Mouse (Mus musculus): Measurements from ENCODE around the gene Cfl1. TPM values are rescaled to one million over a fixed set of nuclear protein-coding genes. Genes with fewer than 3 reads are reported as not detected.

Cfl1 gene
- polyA plus RNA-seq, 1 experiment from 2014 or later, result 2,278 TPM

GRCm38 (mm10) chr19:5456241-5456921 is 33.9 kb upstream of the Cfl1 start:
- peaks cover 10% of the 10 kb centered on the region for H3K36me3 ChIP-seq
- WGBS, result 3% methylated on average over 26 of the region's 26 CpGs

GRCm38 (mm10) chr19:5456922-5457745 is 33.1 kb upstream of the Cfl1 start:
- peaks cover 4% of the 10 kb centered on the region; the same call in 1 of the 2 replicates for H3K27me3 ChIP-seq
- no peaks in the 10 kb centered on the region for H3K9me3 ChIP-seq (replicated peaks)
- H3K4me3 ChIP-seq (replicated peaks), result peak overlapping the region; percentile 77
- peaks cover 52% of the 10 kb centered on the region for H3K4me1 ChIP-seq
- peak overlapping the region; percentile 99 for H3K4me2 ChIP-seq (replicated peaks)
- WGBS, result under 1% methylated on average over 70 of the region's 70 CpGs
- peaks cover 15% of the 10 kb centered on the region for H3K36me3 ChIP-seq
- H3K27ac ChIP-seq (replicated peaks), result peak overlapping the region; percentile 92
- peak overlapping the region; percentile 74 for H3K9ac ChIP-seq
- peak; percentile 93 for ATAC-seq (ENCODE audit: insufficient number of reproducible peaks, low FRiP score, low TSS enrichment, low read depth)

More at GRCm38 (mm10) chr19:5456241-5456921, 33.9 kb upstream of the Cfl1 start:
- no peak for ATAC-seq (ENCODE audit: insufficient number of reproducible peaks, low FRiP score, low TSS enrichment, low read depth)
- H3K9me3 ChIP-seq (replicated peaks), result no peaks in the 10 kb centered on the region
- H3K4me3 ChIP-seq (replicated peaks), result peak overlapping the region; percentile 77
- peaks cover 46% of the 10 kb centered on the region for H3K4me1 ChIP-seq
- H3K27me3 ChIP-seq, result peaks cover 4% of the 10 kb centered on the region; the same call in 1 of the 2 replicates
- peak overlapping the region; percentile 92 for H3K27ac ChIP-seq (replicated peaks)
- H3K4me2 ChIP-seq (replicated peaks), result peak overlapping the region; percentile 99
- H3K9ac ChIP-seq, result peak overlapping the region; percentile 74

- 13% methylated on average over 14 of the region's 14 CpGs for WGBS
- Histone ChIP-seq H3K36me3 (peaks cover 22% of the 10 kb centered on the region), H3K4me3 (replicated peaks) (peak within 1 kb of the TSS; percentile 77), H3K4me2 (replicated peaks) (peak within 1 kb of the TSS; percentile 99), H3K9me3 (replicated peaks) (no peaks in the 10 kb centered on the region), H3K9ac (peak within 1 kb of the TSS; percentile 74), H3K4me1 (peaks cover 52% of the 10 kb centered on the region), H3K27me3 (peaks cover 4% of the 10 kb centered on the region; the same call in 1 of the 2 replicates), H3K27ac (replicated peaks) (peak within 1 kb of the TSS; percentile 92)
- ATAC-seq (ENCODE audit: insufficient number of reproducible peaks, low FRiP score, low TSS enrichment, low read depth), result no peak
These were observed 32.4 kb upstream of the Cfl1 start, which contains the start of gene Ccdc85b for GRCm38 (mm10) chr19:5457746-5458442. Ccdc85b (minus strand) TSS chr19:5457894.

GRCm38 (mm10) chr19:5459019-5459418 is 31.2 kb upstream of the Cfl1 start:
- no peak for ATAC-seq (ENCODE audit: insufficient number of reproducible peaks, low FRiP score, low TSS enrichment, low read depth)
- no peak overlapping the region for H3K4me2 ChIP-seq (replicated peaks)
- WGBS, result 65% methylated on average over 7 of the region's 7 CpGs

GRCm38 (mm10) chr19:5459896-5460295 is 30.4 kb upstream of the Cfl1 start:
- Histone ChIP-seq H3K9ac (peak overlapping the region; percentile 66), H3K27ac (replicated peaks) (peak overlapping the region; percentile 84), H3K4me2 (replicated peaks) (peak overlapping the region; percentile 86), H3K9me3 (replicated peaks) (no peaks in the 10 kb centered on the region), H3K27me3 (peaks cover 4% of the 10 kb centered on the region; the same call in 1 of the 2 replicates), H3K4me3 (replicated peaks) (peak overlapping the region; percentile 89), H3K4me1 (peaks cover 61% of the 10 kb centered on the region), H3K36me3 (peaks cover 25% of the 10 kb centered on the region)
- no peak for ATAC-seq (ENCODE audit: insufficient number of reproducible peaks, low FRiP score, low TSS enrichment, low read depth)
- WGBS, result 31% methylated on average over 3 of the region's 3 CpGs

More at GRCm38 (mm10) chr19:5459019-5459418, 31.2 kb upstream of the Cfl1 start:
- H3K36me3 ChIP-seq, result peaks cover 23% of the 10 kb centered on the region
- H3K9me3 ChIP-seq (replicated peaks), result no peaks in the 10 kb centered on the region
- H3K4me3 ChIP-seq (replicated peaks), result no peak overlapping the region
- H3K9ac ChIP-seq, result no peak overlapping the region
- H3K4me1 ChIP-seq, result peaks cover 57% of the 10 kb centered on the region
- peaks cover 4% of the 10 kb centered on the region; the same call in 1 of the 2 replicates for H3K27me3 ChIP-seq
- H3K27ac ChIP-seq (replicated peaks), result no peak overlapping the region

- ATAC-seq (ENCODE audit: insufficient number of reproducible peaks, low FRiP score, low TSS enrichment, low read depth), result peak; percentile 46
- Histone ChIP-seq H3K27me3 (peaks cover 4% of the 10 kb centered on the region; the same call in 1 of the 2 replicates), H3K27ac (replicated peaks) (peak within 1 kb of the TSS; percentile 84), H3K9me3 (replicated peaks) (no peaks in the 10 kb centered on the region), H3K9ac (peak within 1 kb of the TSS; percentile 66), H3K4me2 (replicated peaks) (peak within 1 kb of the TSS; percentile 86), H3K4me3 (replicated peaks) (peak within 1 kb of the TSS; percentile 89), H3K36me3 (peaks cover 30% of the 10 kb centered on the region), H3K4me1 (peaks cover 55% of the 10 kb centered on the region)
- WGBS, result under 1% methylated on average over 32 of the region's 32 CpGs
These were observed 29.8 kb upstream of the Cfl1 start, which contains the start of gene Fibp for GRCm38 (mm10) chr19:5460465-5460911. Fibp (plus strand) TSS chr19:5460615.

GRCm38 (mm10) chr19:5461411-5461810 is 28.8 kb upstream of the Cfl1 start:
- H3K4me3 ChIP-seq (replicated peaks), result peak overlapping the region; percentile 89
- H3K36me3 ChIP-seq, result peaks cover 40% of the 10 kb centered on the region
- no peak for ATAC-seq (ENCODE audit: insufficient number of reproducible peaks, low FRiP score, low TSS enrichment, low read depth)
- WGBS, result 84% methylated on average over 6 of the region's 6 CpGs
- peaks cover 45% of the 10 kb centered on the region for H3K4me1 ChIP-seq
- no peaks in the 10 kb centered on the region for H3K9me3 ChIP-seq (replicated peaks)
- H3K27me3 ChIP-seq, result peaks cover 4% of the 10 kb centered on the region; the same call in 1 of the 2 replicates
- 0 out of 2 replicates have a peak overlapping the region, but pooled peaks have one; percentile 66 for H3K9ac ChIP-seq
- no peak overlapping the region for H3K27ac ChIP-seq (replicated peaks)
- peak overlapping the region; percentile 86 for H3K4me2 ChIP-seq (replicated peaks)

GRCm38 (mm10) chr19:5463212-5463611 is 27.0 kb upstream of the Cfl1 start:
- Histone ChIP-seq H3K9me3 (replicated peaks) (no peaks in the 10 kb centered on the region), H3K4me3 (replicated peaks) (no peak overlapping the region), H3K36me3 (peaks cover 56% of the 10 kb centered on the region), H3K4me1 (peaks cover 31% of the 10 kb centered on the region), H3K9ac (no peak overlapping the region), H3K27me3 (peaks cover 4% of the 10 kb centered on the region; the same call in 1 of the 2 replicates), H3K27ac (replicated peaks) (no peak overlapping the region), H3K4me2 (replicated peaks) (no peak overlapping the region)
- 87% methylated on average over 9 of the region's 9 CpGs for WGBS
- no peak for ATAC-seq (ENCODE audit: insufficient number of reproducible peaks, low FRiP score, low TSS enrichment, low read depth)

- 35% methylated on average over 15 of the region's 15 CpGs for WGBS
- peaks cover 32% of the 10 kb centered on the region for H3K4me1 ChIP-seq
- H3K4me2 ChIP-seq (replicated peaks), result peak overlapping the region; percentile 46
- H3K9me3 ChIP-seq (replicated peaks), result no peaks in the 10 kb centered on the region
- H3K27ac ChIP-seq (replicated peaks), result peak overlapping the region; percentile 40
- peak; percentile 29; the same call in 1 of the 2 replicates for ATAC-seq (ENCODE audit: insufficient number of reproducible peaks, low FRiP score, low TSS enrichment, low read depth)
- peaks cover 2% of the 10 kb centered on the region; the same call in 1 of the 2 replicates for H3K27me3 ChIP-seq
- H3K9ac ChIP-seq, result peak overlapping the region; percentile 15; the same call in 1 of the 2 replicates
- peak overlapping the region; percentile 31 for H3K4me3 ChIP-seq (replicated peaks)
- H3K36me3 ChIP-seq, result peaks cover 56% of the 10 kb centered on the region
These were observed 26.3 kb upstream of the Cfl1 start for GRCm38 (mm10) chr19:5463791-5464562.

- Histone ChIP-seq H3K9me3 (replicated peaks) (no peaks in the 10 kb centered on the region), H3K9ac (no peak overlapping the region), H3K4me1 (peaks cover 28% of the 10 kb centered on the region), H3K4me3 (replicated peaks) (no peak overlapping the region), H3K36me3 (peaks cover 56% of the 10 kb centered on the region), H3K27me3 (no peaks in the 10 kb centered on the region), H3K4me2 (replicated peaks) (no peak overlapping the region), H3K27ac (replicated peaks) (no peak overlapping the region)
- no peak for ATAC-seq (ENCODE audit: insufficient number of reproducible peaks, low FRiP score, low TSS enrichment, low read depth)
- 95% methylated on average over 8 of the region's 8 CpGs for WGBS
These were observed 25.2 kb upstream of the Cfl1 start for GRCm38 (mm10) chr19:5465037-5465436.
